Mouse (Mus musculus): ENCODE measurements around the gene Diexf.

DNA sequence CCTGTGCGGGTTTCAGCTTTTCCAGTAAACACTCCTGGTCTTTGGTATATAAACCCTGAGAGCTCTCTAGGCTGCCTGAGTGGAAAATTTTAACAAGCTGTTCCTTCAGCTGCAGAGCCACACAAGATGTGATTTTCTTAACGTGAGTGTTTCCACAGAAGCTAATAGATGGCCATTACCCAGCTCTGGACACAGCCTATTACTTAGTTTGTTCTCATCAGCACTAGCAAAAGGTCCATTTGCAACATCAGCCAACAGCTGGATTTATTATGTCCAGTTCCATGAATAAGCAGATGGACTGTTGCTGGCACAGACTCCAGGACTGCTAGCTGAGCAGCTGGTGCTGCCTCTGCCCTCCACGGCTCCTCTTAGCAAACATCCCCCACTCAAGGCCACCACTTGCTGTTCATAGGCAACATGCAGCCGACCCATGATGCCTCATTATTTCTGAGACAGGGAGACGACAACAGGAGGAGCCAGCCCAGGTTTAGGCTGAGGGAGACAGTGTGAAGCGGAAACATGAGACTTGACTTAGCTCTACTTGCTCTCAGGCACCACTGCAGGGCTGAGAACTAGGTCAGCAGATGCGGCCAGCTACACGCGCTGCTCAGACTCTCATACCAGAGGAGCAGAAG lies 43.1 kb downstream of the Diexf start:
- TF ChIP-seq CTCF (IDR thresholded peaks at IDR 0.05; ENCODE audit: low read depth, low read length): no peak
- TF ChIP-seq POLR2A (IDR thresholded peaks at IDR 0.05; ENCODE audit: borderline replicate concordance, low read depth, low read length): no peak
